Mouse (Mus musculus): ENCODE data around the gene Taar1. TPM values are rescaled to one million over a fixed set of nuclear protein-coding genes. Genes with fewer than 3 reads are reported as not detected.

The Taar1 gene
- polyA plus RNA-seq, 1 experiment = not detected

GRCm38 (mm10) chr10:23923941-23924340 lies 3.8 kb downstream of the Taar1 start:
- Histone ChIP-seq H3K4me3 (ENCODE audit: insufficient read depth, low read length) (no peak overlapping the region), H3K27ac (ENCODE audit: insufficient read depth, low read depth, low read length) (no peak overlapping the region), H3K4me1 (ENCODE audit: control insufficient read depth, insufficient read depth, low read length) (no peaks in the 10 kb centered on the region)
- TF ChIP-seq CTCF (IDR thresholded peaks at IDR 0.05; ENCODE audit: low read depth, low read length) (no peak), POLR2A (IDR thresholded peaks at IDR 0.05; ENCODE audit: borderline replicate concordance, low read depth, low read length) (no peak)

DNA sequence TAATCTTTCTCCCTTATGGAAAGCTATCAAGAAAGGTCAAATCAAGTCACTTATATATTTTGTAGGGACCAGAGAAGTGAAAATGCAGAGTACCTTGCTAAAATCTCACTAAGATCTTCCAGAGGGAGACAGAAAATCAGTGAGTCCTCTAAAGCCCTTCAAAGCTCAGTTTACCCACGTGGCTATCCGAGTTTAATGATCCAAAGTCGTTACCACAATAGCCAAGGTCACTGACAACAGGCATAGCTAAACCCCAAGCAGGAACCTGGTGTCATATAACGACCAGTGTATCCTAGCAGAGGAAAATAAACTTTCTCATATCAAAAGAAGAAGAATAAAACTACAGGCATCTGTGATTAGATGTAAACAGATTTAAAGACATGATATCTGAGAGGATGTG lies 17.5 kb downstream of the Taar1 start:
- no peak overlapping the region for H3K4me3 ChIP-seq (ENCODE audit: insufficient read depth, low read length)
- TF ChIP-seq POLR2A (IDR thresholded peaks at IDR 0.05; ENCODE audit: borderline replicate concordance, low read depth, low read length) (no peak), CTCF (IDR thresholded peaks at IDR 0.05; ENCODE audit: low read depth, low read length) (no peak)
- H3K4me1 ChIP-seq (ENCODE audit: control insufficient read depth, insufficient read depth, low read length) = no peaks in the 10 kb centered on the region
- no peak overlapping the region for H3K27ac ChIP-seq (ENCODE audit: insufficient read depth, low read depth, low read length)

GRCm38 (mm10) chr10:23938312-23938711 lies 18.2 kb downstream of the Taar1 start, which contains the start of gene Taar2:
Gene Taar2 (plus strand): TSS chr10:23938572.
- Histone ChIP-seq H3K27ac (ENCODE audit: insufficient read depth, low read depth, low read length) (no peak within 1 kb of the TSS), H3K4me3 (ENCODE audit: insufficient read depth, low read length) (no peak within 1 kb of the TSS), H3K4me1 (ENCODE audit: control insufficient read depth, insufficient read depth, low read length) (no peaks in the 10 kb centered on the region)
- TF ChIP-seq POLR2A (IDR thresholded peaks at IDR 0.05; ENCODE audit: borderline replicate concordance, low read depth, low read length) (no peak), CTCF (IDR thresholded peaks at IDR 0.05; ENCODE audit: low read depth, low read length) (no peak)

- Histone ChIP-seq H3K27ac (ENCODE audit: insufficient read depth, low read depth, low read length) (no peak overlapping the region), H3K4me1 (ENCODE audit: control insufficient read depth, insufficient read depth, low read length) (0 out of 2 replicates have a peak, but pooled peaks cover 3% of the 10 kb centered on the region), H3K4me3 (ENCODE audit: insufficient read depth, low read length) (no peak overlapping the region)
- no peak for TF ChIP-seq POLR2A (IDR thresholded peaks at IDR 0.05; ENCODE audit: borderline replicate concordance, low read depth, low read length)
- TF ChIP-seq CTCF (IDR thresholded peaks at IDR 0.05; ENCODE audit: low read depth, low read length) = peak; percentile 49; the same call in 1 of the 2 replicates
These were observed 22.3 kb downstream of the Taar1 start for GRCm38 (mm10) chr10:23942465-23942864.

GRCm38 (mm10) chr10:23948026-23948425 lies 27.9 kb downstream of the Taar1 start:
- peaks cover 5% of the 10 kb centered on the region for H3K4me1 ChIP-seq (ENCODE audit: control insufficient read depth, insufficient read depth, low read length)
- TF ChIP-seq CTCF (IDR thresholded peaks at IDR 0.05; ENCODE audit: low read depth, low read length) = no peak
- TF ChIP-seq POLR2A (IDR thresholded peaks at IDR 0.05; ENCODE audit: borderline replicate concordance, low read depth, low read length) = no peak
- H3K27ac ChIP-seq (ENCODE audit: insufficient read depth, low read depth, low read length) = no peak overlapping the region

DNA sequence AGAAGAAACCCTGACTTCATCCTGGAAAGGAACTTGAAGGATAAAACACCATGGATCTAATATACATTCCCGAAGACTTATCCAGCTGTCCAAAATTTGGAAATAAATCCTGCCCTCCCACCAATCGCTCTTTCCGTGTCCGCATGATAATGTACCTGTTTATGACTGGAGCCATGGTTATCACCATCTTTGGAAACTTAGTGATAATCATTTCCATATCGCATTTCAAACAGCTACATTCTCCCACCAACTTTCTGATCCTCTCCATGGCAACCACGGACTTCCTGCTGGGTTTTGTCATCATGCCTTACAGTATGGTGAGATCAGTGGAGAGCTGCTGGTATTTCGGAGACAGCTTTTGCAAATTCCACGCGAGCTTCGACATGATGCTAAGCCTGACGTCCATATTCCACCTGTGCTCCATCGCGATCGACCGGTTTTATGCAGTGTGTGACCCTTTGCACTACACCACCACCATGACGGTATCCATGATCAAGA lies 29.4 kb downstream of the Taar1 start, which contains the start of gene Taar3:
Gene Taar3, plus strand, starts transcription at position 51 of the 498 bp plus-strand sequence.
- TF ChIP-seq CTCF (IDR thresholded peaks at IDR 0.05; ENCODE audit: low read depth, low read length) (no peak), POLR2A (IDR thresholded peaks at IDR 0.05; ENCODE audit: borderline replicate concordance, low read depth, low read length) (no peak)
- no peak within 1 kb of the TSS for H3K27ac ChIP-seq (ENCODE audit: insufficient read depth, low read depth, low read length)
- H3K4me1 ChIP-seq (ENCODE audit: control insufficient read depth, insufficient read depth, low read length) = peaks cover 5% of the 10 kb centered on the region
- no peak within 1 kb of the TSS for H3K4me3 ChIP-seq (ENCODE audit: insufficient read depth, low read length)

More at GRCm38 (mm10) chr10:23948026-23948425, 27.9 kb downstream of the Taar1 start:
- no peak overlapping the region for H3K4me3 ChIP-seq (ENCODE audit: insufficient read depth, low read length)

DNA sequence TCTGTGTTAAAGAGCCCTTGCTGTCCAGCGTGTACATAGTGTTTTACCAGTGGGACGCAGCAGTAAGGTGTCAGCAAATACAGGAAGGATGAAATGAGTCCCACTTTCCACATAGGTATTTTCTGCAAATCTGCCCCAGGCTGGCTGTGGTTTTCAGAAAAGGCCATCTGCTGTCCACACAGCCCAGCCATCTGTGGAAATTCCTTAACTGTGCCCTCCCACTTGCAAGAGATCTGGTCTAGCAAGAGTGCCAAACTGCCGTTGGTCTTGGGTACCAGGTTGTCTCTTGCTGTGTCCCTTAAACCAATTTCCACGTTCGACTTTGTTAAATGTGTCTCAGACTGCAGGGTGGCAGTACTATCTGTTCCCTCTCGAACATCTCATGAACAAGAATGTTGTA lies 31.6 kb downstream of the Taar1 start:
- no peak overlapping the region for H3K27ac ChIP-seq (ENCODE audit: insufficient read depth, low read depth, low read length)
- H3K4me3 ChIP-seq (ENCODE audit: insufficient read depth, low read length) = no peak overlapping the region
- peaks cover 2% of the 10 kb centered on the region for H3K4me1 ChIP-seq (ENCODE audit: control insufficient read depth, insufficient read depth, low read length)
- TF ChIP-seq POLR2A (IDR thresholded peaks at IDR 0.05; ENCODE audit: borderline replicate concordance, low read depth, low read length) = no peak
- TF ChIP-seq CTCF (IDR thresholded peaks at IDR 0.05; ENCODE audit: low read depth, low read length) = no peak

- TF ChIP-seq CTCF (IDR thresholded peaks at IDR 0.05; ENCODE audit: low read depth, low read length) = no peak
- TF ChIP-seq POLR2A (IDR thresholded peaks at IDR 0.05; ENCODE audit: borderline replicate concordance, low read depth, low read length) = no peak
- Histone ChIP-seq H3K4me3 (ENCODE audit: insufficient read depth, low read length) (no peak overlapping the region), H3K27ac (ENCODE audit: insufficient read depth, low read depth, low read length) (no peak overlapping the region), H3K4me1 (ENCODE audit: control insufficient read depth, insufficient read depth, low read length) (peaks cover 2% of the 10 kb centered on the region; the same call in 1 of the 2 replicates)
These were observed 38.9 kb downstream of the Taar1 start for GRCm38 (mm10) chr10:23959071-23959470.

DNA sequence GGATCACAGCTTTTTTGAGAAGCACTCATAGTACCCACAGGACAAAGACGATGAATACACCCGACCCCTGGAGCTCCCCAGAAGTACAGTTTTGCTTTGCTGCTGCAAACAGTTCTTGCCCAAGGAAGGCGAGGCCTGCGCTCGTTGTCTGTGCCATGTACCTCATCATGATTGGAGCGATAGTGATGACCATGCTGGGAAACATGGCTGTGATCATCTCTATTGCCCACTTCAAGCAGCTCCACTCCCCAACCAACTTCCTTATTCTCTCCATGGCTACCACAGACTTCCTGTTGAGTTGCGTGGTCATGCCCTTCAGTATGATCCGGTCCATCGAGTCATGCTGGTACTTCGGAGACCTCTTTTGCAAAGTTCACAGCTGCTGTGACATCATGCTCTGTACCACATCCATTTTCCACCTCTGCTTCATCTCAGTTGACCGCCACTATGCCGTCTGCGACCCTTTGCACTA lies 40.3 kb downstream of the Taar1 start, which contains the start of gene Taar4:
Gene Taar4, plus strand, starts transcription at position 51 of the 472 bp plus-strand sequence.
- TF ChIP-seq POLR2A (IDR thresholded peaks at IDR 0.05; ENCODE audit: borderline replicate concordance, low read depth, low read length) = no peak
- no peak for TF ChIP-seq CTCF (IDR thresholded peaks at IDR 0.05; ENCODE audit: low read depth, low read length)
- Histone ChIP-seq H3K27ac (ENCODE audit: insufficient read depth, low read depth, low read length) (no peak within 1 kb of the TSS), H3K4me1 (ENCODE audit: control insufficient read depth, insufficient read depth, low read length) (peaks cover 2% of the 10 kb centered on the region; the same call in 1 of the 2 replicates), H3K4me3 (ENCODE audit: insufficient read depth, low read length) (no peak within 1 kb of the TSS)

DNA sequence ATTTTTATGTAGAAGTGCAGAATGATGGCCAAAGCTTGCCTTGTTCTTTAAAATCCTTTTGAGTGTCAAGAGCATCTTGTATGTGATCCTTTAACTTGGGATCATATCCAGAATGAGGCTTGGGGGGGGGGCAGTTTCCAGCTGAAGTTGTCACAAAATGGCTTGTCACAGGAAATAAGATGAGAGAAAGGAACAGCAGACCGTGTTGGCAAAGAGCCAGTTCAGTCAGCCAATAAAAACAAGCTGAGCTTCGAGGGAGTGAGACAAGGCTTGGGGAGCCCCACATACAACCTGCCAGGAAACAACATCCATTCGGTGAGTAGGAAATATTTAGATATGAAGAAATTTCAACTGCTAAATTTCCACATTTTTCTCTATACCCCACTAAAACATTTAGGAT lies 43.3 kb downstream of the Taar1 start:
- no peak overlapping the region for H3K4me3 ChIP-seq (ENCODE audit: insufficient read depth, low read length)
- no peak overlapping the region for H3K27ac ChIP-seq (ENCODE audit: insufficient read depth, low read depth, low read length)
- TF ChIP-seq CTCF (IDR thresholded peaks at IDR 0.05; ENCODE audit: low read depth, low read length) = no peak
- no peak for TF ChIP-seq POLR2A (IDR thresholded peaks at IDR 0.05; ENCODE audit: borderline replicate concordance, low read depth, low read length)
- H3K4me1 ChIP-seq (ENCODE audit: control insufficient read depth, insufficient read depth, low read length) = peaks cover 2% of the 10 kb centered on the region; the same call in 1 of the 2 replicates
